Mouse (Mus musculus) liver, embryonic 12.5 days (tissue): ENCODE measurements around the gene Ap2m1. TPM values are rescaled to one million over a fixed set of nuclear protein-coding genes. Genes with fewer than 3 reads are reported as not detected.
A peak's percentile ranks its signal among the peaks of the same experiment; 100 is the strongest.

Experiments
- ATAC-seq: fragments of 200-750 bp; cut with Nextera tagmentation; 2 replicates; pipeline ENCODE4 v1.8.0; 2017; ENCODE audit warnings: moderate number of reproducible peaks, mild to moderate bottlenecking, moderate library complexity
- H3K27ac ChIP-seq: fragments of 300-500 bp; sonication (generic); 2 replicates; pipeline ENCODE4 v1.5.1; 2016; ENCODE audit warnings: mild to moderate bottlenecking
- H3K27me3 ChIP-seq: fragments of 300-500 bp; sonication (generic); replicated peaks from 2 replicates; pipeline ENCODE4 v1.6.1; 2016; ENCODE audit warnings: mild to moderate bottlenecking, moderate library complexity
- H3K36me3 ChIP-seq: fragments of 300-500 bp; sonication (generic); 2 replicates; pipeline ENCODE4 v1.6.1; 2016; ENCODE audit warnings: mild to moderate bottlenecking, moderate library complexity
- H3K4me1 ChIP-seq: fragments of 300-500 bp; sonication (generic); 2 replicates; pipeline ENCODE4 v1.6.1; 2016
- H3K4me2 ChIP-seq: fragments of 300-500 bp; sonication (generic); 2 replicates; pipeline ENCODE4 v1.6.1; 2016; ENCODE audit warnings: mild to moderate bottlenecking, moderate library complexity
- H3K4me3 ChIP-seq: fragments of 300-500 bp; sonication (generic); 2 replicates; pipeline ENCODE4 v1.5.1; 2016; ENCODE audit warnings: mild to moderate bottlenecking, moderate library complexity
- H3K9ac ChIP-seq: fragments of 300-500 bp; sonication (generic); 2 replicates; pipeline ENCODE4 v1.6.1; 2016; ENCODE audit warnings: mild to moderate bottlenecking, moderate library complexity
- H3K9me3 ChIP-seq: fragments of 300-500 bp; sonication (generic); replicated peaks from 2 replicates; pipeline ENCODE4 v1.6.1; 2016; ENCODE audit warnings: mild to moderate bottlenecking, moderate library complexity
- WGBS: fragments of 180-500 bp; shearing (Covaris S2); methylation state at CpG from one replicate; pipeline ENCODE4 v1.1.7; 2016; ENCODE audit not compliant: insufficient replicate concordance; 5-methylcytosine and 5-hydroxymethylcytosine counted together
- polyA plus RNA-seq: library from polyadenylated mRNA; unstranded; fragments of >200 nt; fragmentation: Nextera tagmentation; extraction: Ambion mirVana; gene quantifications from 2 replicates; pipeline ENCODE4 v1.2.1, GENCODE M21; 2016

Gene Ap2m1
- polyA plus RNA-seq, 1 experiment from 2014 or later, result 463 TPM

DNA sequence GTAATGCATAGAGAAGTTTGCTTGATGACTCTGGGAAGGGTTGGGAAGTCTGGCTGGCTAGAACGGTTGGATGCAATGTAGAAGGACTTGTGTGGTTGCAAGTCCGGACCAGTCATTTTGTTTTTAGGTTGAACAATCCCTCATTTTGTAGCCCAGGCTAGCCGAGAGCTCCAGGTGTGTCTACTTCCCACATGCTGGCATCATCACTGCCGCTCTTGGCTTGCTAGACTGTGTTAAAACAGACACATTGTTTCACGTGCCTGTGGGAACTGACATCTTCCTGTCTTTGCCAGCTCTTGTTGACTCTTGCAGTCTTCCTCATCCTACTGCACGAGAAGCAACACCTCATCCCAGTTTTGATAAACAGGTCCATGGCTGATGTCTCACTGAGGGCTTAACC is 19.7 kb downstream of the Ap2m1 start:
- Histone ChIP-seq H3K36me3 (peaks cover 97% of the 10 kb centered on the region), H3K4me1 (peaks cover under 1% of the 10 kb centered on the region; the same call in 1 of the 2 replicates), H3K4me3 (no peak overlapping the region), H3K9ac (no peak overlapping the region), H3K9me3 (no peaks in the 10 kb centered on the region), H3K4me2 (no peak overlapping the region), H3K27ac (no peak overlapping the region), H3K27me3 (no peaks in the 10 kb centered on the region)
- no peak for ATAC-seq
- WGBS, result 80% methylated on average over 6 of the region's 6 CpGs

DNA sequence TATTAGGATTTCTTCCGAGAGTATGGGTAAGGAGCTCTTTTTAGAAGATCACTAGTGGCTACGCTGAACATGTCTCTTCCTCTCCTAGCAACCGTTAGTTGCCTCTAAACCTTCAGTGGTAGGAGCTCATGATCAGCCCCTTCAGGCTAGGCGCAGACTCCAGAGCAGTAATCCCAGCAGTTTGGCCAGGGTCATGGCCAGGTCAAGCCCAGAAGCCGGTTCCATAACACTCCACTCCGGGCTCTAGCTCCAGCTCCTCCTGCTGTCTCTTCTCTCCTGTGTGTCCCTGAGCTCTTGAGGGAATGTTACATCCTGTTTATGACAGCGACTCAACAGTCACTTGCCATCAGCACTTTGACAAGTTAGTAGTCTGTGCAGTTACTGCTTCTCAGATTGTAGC is 22.1 kb downstream of the Ap2m1 start:
- WGBS, result 81% methylated on average over 7 of the region's 7 CpGs
- no peak for ATAC-seq
- H3K36me3 ChIP-seq, result peaks cover 97% of the 10 kb centered on the region
- H3K4me1 ChIP-seq, result no peaks in the 10 kb centered on the region
- H3K27me3 ChIP-seq, result no peaks in the 10 kb centered on the region
- H3K9ac ChIP-seq, result no peak overlapping the region
- no peak overlapping the region for H3K4me2 ChIP-seq
- no peaks in the 10 kb centered on the region for H3K9me3 ChIP-seq
- no peak overlapping the region for H3K4me3 ChIP-seq
- H3K27ac ChIP-seq, result no peak overlapping the region

DNA sequence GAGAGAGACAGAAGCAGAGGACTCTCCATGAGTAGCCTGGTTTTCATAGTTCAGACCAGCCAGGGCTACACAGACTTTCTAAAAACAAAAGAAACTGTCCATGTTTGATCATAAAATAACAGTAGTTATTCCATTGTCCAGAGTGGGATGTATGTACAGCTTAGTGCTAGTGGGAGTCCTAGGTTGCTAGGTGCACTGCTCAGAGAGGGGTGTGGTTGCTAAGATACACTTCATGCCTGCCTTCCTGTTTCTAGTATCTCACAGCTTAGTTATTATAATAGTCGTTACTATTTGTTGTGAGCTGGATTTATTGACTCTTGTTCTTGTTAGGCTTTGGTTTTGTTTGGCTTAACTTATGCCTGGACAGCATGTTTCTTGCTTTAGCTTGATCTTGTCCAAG is 29.8 kb downstream of the Ap2m1 start:
- Histone ChIP-seq H3K27ac (no peak overlapping the region), H3K4me3 (no peak overlapping the region), H3K27me3 (no peaks in the 10 kb centered on the region; the same call in 1 of the 2 replicates), H3K4me2 (no peak overlapping the region), H3K4me1 (peaks cover 3% of the 10 kb centered on the region; the same call in 1 of the 2 replicates), H3K36me3 (peaks cover 32% of the 10 kb centered on the region), H3K9ac (no peak overlapping the region), H3K9me3 (no peaks in the 10 kb centered on the region)
- no peak for ATAC-seq
- 36% methylated on average over 1 of the region's 1 CpGs for WGBS

DNA sequence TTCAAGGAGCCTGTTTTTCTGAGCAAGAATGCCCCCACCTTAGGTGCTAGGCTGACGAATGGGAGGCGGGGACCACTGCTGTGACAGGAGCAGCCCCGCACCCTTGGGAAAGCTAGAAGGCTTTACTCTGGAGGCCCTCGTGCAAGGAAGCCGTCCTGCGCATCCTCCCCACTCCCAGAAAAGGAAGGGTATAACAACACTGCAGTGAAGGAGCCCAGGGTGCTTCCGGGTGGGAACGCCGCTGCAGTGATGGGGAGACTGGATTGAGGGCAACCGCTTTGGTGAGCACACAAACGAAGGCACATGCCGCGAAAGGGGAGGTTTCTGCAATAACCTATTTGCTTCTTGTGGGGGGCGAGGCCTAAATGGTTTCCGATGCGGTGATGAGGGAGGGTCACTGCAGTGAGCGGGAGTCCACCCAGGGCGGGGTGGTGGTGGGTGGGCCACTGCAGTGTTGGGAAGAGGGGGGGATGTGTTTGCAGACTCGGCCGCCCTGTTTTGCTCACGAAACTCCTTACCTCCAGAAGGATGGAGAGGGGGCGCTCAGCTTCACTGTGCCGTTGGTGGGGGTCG is 54.2 kb downstream of the Ap2m1 start, which contains the start of gene Vwa5b2:
Gene Vwa5b2 (plus strand): TSS at position 106 of the 573 bp plus-strand sequence.
- Histone ChIP-seq H3K4me1 (peaks cover 33% of the 10 kb centered on the region), H3K27me3 (peaks cover 87% of the 10 kb centered on the region), H3K36me3 (no peaks in the 10 kb centered on the region), H3K4me2 (peak within 1 kb of the TSS; percentile 76), H3K27ac (no peak within 1 kb of the TSS), H3K4me3 (peak within 1 kb of the TSS; percentile 50), H3K9ac (peak within 1 kb of the TSS; percentile 1; the same call in 1 of the 2 replicates), H3K9me3 (no peaks in the 10 kb centered on the region)
- WGBS, result 4% methylated on average over 24 of the region's 24 CpGs
- ATAC-seq, result no peak

DNA sequence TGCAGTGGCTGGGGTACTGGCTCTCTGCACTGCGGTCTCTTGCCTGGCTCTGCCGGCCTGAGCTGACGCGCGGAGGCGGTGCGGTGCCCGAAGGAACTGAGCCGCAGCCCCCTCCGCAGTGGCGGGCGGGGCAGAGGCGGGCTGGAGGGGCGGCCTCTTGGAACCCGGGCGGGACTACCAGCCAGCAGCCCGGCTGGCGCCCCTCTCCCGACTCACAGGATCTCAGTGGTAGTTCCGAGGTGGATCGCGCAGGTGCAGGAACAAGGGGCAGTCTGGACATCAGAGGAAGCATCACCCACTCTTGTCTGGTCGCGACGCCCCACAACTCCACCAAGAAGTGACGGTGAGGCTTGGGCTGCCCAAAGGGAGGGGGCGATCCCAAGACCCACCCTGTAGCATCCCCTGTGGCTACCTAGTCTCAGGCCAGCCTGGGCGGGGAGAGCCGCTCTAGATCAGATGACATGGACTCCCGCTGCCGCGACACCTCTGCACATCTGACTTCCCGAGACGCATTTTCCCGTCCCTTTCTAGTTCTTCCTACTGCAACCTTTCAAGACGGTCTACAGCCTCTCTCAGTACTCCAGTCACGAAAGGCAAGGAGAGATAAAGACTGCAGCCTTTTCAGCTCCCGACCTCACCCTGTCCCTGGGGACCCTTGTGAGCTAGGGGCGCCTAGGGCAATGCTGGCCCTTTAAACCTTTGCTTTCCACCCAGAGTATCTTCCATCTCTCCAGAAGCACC is 54.8 kb downstream of the Ap2m1 start:
- WGBS, result under 1% methylated on average over 39 of the region's 39 CpGs
- H3K4me3 ChIP-seq, result peak overlapping the region; percentile 50
- H3K9ac ChIP-seq, result peak overlapping the region; percentile 1; the same call in 1 of the 2 replicates
- peaks cover 89% of the 10 kb centered on the region for H3K27me3 ChIP-seq
- peaks cover 39% of the 10 kb centered on the region for H3K4me1 ChIP-seq
- peak overlapping the region; percentile 76 for H3K4me2 ChIP-seq
- no peaks in the 10 kb centered on the region for H3K36me3 ChIP-seq
- no peaks in the 10 kb centered on the region for H3K9me3 ChIP-seq
- H3K27ac ChIP-seq, result no peak overlapping the region
- ATAC-seq, result no peak

DNA sequence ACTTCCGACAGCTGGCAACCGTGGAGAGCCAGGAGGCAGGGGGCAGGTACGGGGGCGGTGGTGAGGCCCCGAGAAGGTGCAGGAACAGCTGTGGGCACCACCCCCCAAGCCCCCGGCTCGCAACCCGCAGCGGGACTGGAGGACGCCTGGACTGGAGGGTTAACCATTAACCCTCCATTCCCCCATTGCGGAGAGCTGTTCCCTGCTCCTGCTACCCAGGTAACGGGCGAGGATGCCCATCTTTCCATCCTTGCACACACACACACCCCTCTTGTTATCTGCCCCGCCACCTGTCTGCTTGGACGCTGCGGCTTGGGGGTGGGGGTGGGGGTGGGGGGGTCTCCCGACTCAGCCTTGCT is 55.4 kb downstream of the Ap2m1 start:
- Histone ChIP-seq H3K4me1 (peaks cover 45% of the 10 kb centered on the region), H3K9me3 (no peaks in the 10 kb centered on the region), H3K4me2 (peak overlapping the region; percentile 76), H3K27ac (no peak overlapping the region), H3K4me3 (peak overlapping the region; percentile 50), H3K27me3 (peaks cover 84% of the 10 kb centered on the region), H3K36me3 (no peaks in the 10 kb centered on the region), H3K9ac (no peak overlapping the region)
- ATAC-seq, result 0 out of 2 replicates have a peak, but pooled peaks have one; percentile 8
- 4% methylated on average over 17 of the region's 17 CpGs for WGBS

DNA sequence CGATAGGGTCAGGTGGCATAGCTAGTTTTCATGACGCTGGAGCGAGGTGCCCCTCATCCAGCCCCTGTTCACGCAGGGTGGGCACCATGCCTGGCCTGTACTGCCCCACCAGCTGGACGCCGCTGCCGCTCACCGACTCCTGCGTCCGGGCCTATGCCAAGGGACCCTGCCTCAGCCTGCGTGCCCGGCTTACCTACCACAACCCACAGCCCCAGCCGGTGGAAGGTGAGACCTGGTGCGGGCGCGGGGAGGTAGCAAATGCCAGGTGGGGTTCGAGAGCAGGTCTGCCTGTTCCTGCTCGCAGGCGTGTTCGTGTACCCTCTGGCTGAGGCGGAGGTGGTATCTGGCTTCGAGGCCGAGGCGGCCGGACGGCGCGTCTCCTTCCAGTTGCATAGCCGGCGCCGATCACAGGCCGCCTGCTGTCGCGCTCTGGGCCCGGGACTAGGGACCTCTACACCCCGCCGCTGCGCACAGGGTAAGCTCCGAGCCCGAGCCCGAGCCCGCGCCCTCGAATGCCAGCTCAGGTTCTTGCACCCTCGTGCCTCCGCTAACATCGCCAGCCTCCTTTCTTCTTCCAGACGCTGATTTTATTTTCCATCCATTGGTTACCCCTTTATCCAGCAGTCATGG is 55.9 kb downstream of the Ap2m1 start:
- H3K4me2 ChIP-seq, result peak overlapping the region; percentile 76
- ATAC-seq, result no peak
- H3K9me3 ChIP-seq, result no peaks in the 10 kb centered on the region
- no peak overlapping the region for H3K27ac ChIP-seq
- H3K9ac ChIP-seq, result no peak overlapping the region
- peaks cover 82% of the 10 kb centered on the region for H3K27me3 ChIP-seq
- H3K36me3 ChIP-seq, result no peaks in the 10 kb centered on the region
- peak overlapping the region; percentile 50 for H3K4me3 ChIP-seq
- 5% methylated on average over 48 of the region's 48 CpGs for WGBS
- H3K4me1 ChIP-seq, result peaks cover 50% of the 10 kb centered on the region

Other genes starting within 250 kb of the Ap2m1 start
- gene Parl, start 233.1 kb upstream of the Ap2m1 start, polyA plus RNA-seq, result 62.1 and 63.7 TPM in 2 replicates
- gene Cyp2ab1, start 210.1 kb upstream of the Ap2m1 start, polyA plus RNA-seq, result not detected in 2 replicates
- 28.6 and 30.3 TPM in 2 replicates for gene Abcc5, start 109.1 kb upstream of the Ap2m1 start, polyA plus RNA-seq
- gene Eif2b5, start 36.7 kb upstream of the Ap2m1 start, polyA plus RNA-seq, result 90.0 and 99.7 TPM in 2 replicates
- 8.0 and 8.8 TPM in 2 replicates for gene Dvl3, start 18.5 kb upstream of the Ap2m1 start, polyA plus RNA-seq
- gene Abcf3, start 13.1 kb downstream of the Ap2m1 start, polyA plus RNA-seq, result 38.8 and 40.5 TPM in 2 replicates
- gene Vwa5b2, start 54.0 kb downstream of the Ap2m1 start, polyA plus RNA-seq, result 0.23 and 0.30 TPM in 2 replicates
- gene Eef1akmt4, start 76.1 kb downstream of the Ap2m1 start, polyA plus RNA-seq, result 27.4 and 28.6 TPM in 2 replicates
- gene Gm49333, start 76.1 kb downstream of the Ap2m1 start, polyA plus RNA-seq, result 0.21 TPM in 1 of 2 replicates, not detected in the other
- gene Alg3, start 76.3 kb downstream of the Ap2m1 start, polyA plus RNA-seq, result 35.0 and 36.0 TPM in 2 replicates
- 0.56 and 0.61 TPM in 2 replicates for gene Camk2n2, start 85.8 kb downstream of the Ap2m1 start, polyA plus RNA-seq
- 0.53 TPM in 1 of 2 replicates, not detected in the other for gene Ece2, start 94.3 kb downstream of the Ap2m1 start, polyA plus RNA-seq
- 277 and 289 TPM in 2 replicates for gene Psmd2, start 116.2 kb downstream of the Ap2m1 start, polyA plus RNA-seq
- gene Eif4g1, start 132.8 kb downstream of the Ap2m1 start, polyA plus RNA-seq, result 180 and 187 TPM in 2 replicates
- 2.1 and 2.6 TPM in 2 replicates for gene Fam131a, start 157.8 kb downstream of the Ap2m1 start, polyA plus RNA-seq
- gene Polr2h, start 182.2 kb downstream of the Ap2m1 start, polyA plus RNA-seq, result 66.1 and 68.4 TPM in 2 replicates
- 14.0 and 14.5 TPM in 2 replicates for gene Clcn2, start 182.3 kb downstream of the Ap2m1 start, polyA plus RNA-seq
- gene Chrd, start 197.6 kb downstream of the Ap2m1 start, polyA plus RNA-seq, result 0.54 and 0.96 TPM in 2 replicates
- gene Thpo, start 199.0 kb downstream of the Ap2m1 start, polyA plus RNA-seq, result 2.7 and 2.8 TPM in 2 replicates